Mouse (Mus musculus): ENCODE measurements around the gene Slc6a11.

DNA sequence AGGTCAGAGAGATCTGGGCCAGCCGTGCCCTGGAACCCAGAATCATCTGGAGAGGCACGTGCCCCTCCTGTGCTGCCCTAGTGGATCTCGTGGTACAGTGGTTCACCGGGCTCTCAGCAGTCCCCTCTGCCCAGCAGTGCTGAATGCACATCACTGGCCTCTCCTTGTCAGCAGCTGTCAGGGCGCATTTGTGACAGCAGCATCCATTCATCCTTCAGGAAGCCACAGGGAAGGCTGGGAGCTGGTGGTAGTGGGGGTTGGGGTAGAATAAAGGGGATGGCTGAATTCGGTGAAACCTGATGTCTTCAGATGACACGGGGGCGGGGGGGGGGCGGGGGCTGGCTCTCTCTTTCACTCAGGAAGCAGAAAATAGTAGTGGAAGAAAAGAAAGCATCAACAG is 38.8 kb upstream of the Slc6a11 start:
- TF ChIP-seq CTCF (conservative IDR thresholded peaks at IDR 0.05; ENCODE audit: insufficient read depth, insufficient read length, low read depth, low read length) = no peak
- no peak for TF ChIP-seq POLR2A (IDR thresholded peaks at IDR 0.05; ENCODE audit: low read depth, low read length)
